Mouse (Mus musculus): Measurements from ENCODE around the gene Fam122c.

GRCm38 (mm10) chrX:53224353-53224944, 48.8 kb upstream of the Fam122c start:
- TF ChIP-seq CTCF (IDR thresholded peaks at IDR 0.05; ENCODE audit: control insufficient read depth, insufficient read depth, insufficient replicate concordance, low read depth, low read length) (no peak), POLR2A (IDR thresholded peaks at IDR 0.05; ENCODE audit: control insufficient read depth, low read depth, low read length) (no peak)
